Mouse (Mus musculus) embryonic facial prominence, embryonic 12.5 days (tissue): ENCODE measurements around the gene Ndufv2. TPM values are rescaled to one million over a fixed set of nuclear protein-coding genes. Genes with fewer than 3 reads are reported as not detected.

ENCODE experiments used
- ATAC-seq: fragments of 200-750 bp; cut with Nextera tagmentation; 2 replicates; pipeline ENCODE4 v1.8.0; 2017; ENCODE audit not compliant: insufficient number of reproducible peaks, insufficient read depth, low FRiP score, low TSS enrichment
- H3K27ac ChIP-seq: fragments of 300-500 bp; sonication (generic); 2 replicates; pipeline ENCODE4 v1.5.1; 2016; ENCODE audit warnings: mild to moderate bottlenecking
- H3K27me3 ChIP-seq: fragments of 300-500 bp; sonication (generic); 2 replicates; pipeline ENCODE4 v1.6.1; 2016; ENCODE audit warnings: mild to moderate bottlenecking, moderate library complexity
- H3K36me3 ChIP-seq: fragments of 300-500 bp; sonication (generic); 2 replicates; pipeline ENCODE4 v1.6.1; 2016; ENCODE audit warnings: mild to moderate bottlenecking
- H3K4me1 ChIP-seq: fragments of 300-500 bp; sonication (generic); 2 replicates; pipeline ENCODE4 v1.6.1; 2016
- H3K4me2 ChIP-seq: fragments of 300-500 bp; sonication (generic); replicated peaks from 2 replicates; pipeline ENCODE4 v1.6.1; 2016; ENCODE audit warnings: mild to moderate bottlenecking, moderate library complexity
- H3K4me3 ChIP-seq: fragments of 300-500 bp; sonication (generic); 2 replicates; pipeline ENCODE4 v1.5.1; 2016; ENCODE audit warnings: mild to moderate bottlenecking
- H3K9ac ChIP-seq: fragments of 300-500 bp; sonication (generic); 2 replicates; pipeline ENCODE4 v1.6.1; 2016; ENCODE audit warnings: mild to moderate bottlenecking, moderate library complexity
- H3K9me3 ChIP-seq: fragments of 300-500 bp; sonication (generic); 2 replicates; pipeline ENCODE4 v1.6.1; 2016; ENCODE audit warnings: mild to moderate bottlenecking, moderate library complexity
- WGBS: fragments of 180-500 bp; shearing (Covaris S2); methylation state at CpG from one replicate; pipeline ENCODE4 v1.1.7; 2016; 5-methylcytosine and 5-hydroxymethylcytosine counted together
- polyA plus RNA-seq: library from polyadenylated mRNA; unstranded; fragments of >200 nt; fragmentation: Nextera tagmentation; extraction: Ambion mirVana; gene quantifications from 2 replicates; pipeline ENCODE4 v1.2.1, GENCODE M21; 2016

Ndufv2 gene
- polyA plus RNA-seq = 282 and 295 TPM in 2 replicates

DNA sequence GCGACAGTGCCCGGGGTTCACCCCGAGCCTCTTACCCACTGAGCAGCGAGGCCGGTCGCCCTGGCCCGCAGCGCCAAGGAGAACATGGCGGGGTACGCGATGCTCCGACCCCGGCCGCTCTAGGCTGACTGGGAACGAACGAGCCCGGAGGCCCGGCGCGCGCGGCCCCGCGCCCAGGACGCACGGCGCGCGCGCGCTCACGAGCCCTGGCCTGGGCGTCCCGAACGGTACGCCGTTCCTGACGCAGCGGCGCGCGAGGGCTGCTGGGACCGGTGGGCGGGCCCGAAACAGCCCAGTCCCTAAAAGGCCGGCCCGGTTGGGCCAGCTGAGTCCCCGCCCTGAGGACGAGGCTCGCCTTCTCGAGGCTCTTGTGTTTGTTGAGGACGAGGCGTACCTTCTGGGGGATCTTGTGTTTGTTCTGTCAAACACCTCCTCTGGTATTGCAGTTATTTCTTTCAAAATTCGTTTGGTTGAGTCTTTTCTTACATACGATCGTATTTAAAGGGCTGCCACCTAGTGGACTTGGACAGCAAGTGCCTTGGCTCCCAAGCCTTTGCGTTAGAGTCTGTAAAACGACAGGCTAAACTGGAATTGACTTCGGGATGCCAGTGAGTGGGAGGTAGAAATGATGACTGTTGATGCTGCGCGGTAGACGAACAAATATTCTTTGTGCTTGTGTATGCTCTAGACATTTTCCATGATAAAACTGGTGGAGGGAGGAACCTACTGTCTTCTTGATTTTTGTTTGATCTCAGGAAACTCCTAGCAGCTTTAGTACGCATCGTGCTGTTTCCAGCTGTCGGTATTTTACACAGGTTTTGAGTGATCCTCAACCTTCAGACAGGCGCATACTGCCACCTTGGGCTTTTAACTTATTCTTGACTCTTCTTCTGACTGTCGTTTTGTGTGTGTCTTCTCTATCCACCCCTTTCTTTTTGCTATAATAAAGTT lies at the start of gene Ndufv2:
Gene Ndufv2, minus strand, starts transcription at position 180 of the 951 bp plus-strand sequence.
- no peaks in the 10 kb centered on the region for H3K27me3 ChIP-seq
- 1% methylated on average over 67 of the region's 67 CpGs for WGBS
- H3K36me3 ChIP-seq = no peaks in the 10 kb centered on the region
- peak; percentile 100 for ATAC-seq
- peak within 1 kb of the TSS; percentile 88 for H3K4me3 ChIP-seq
- peak within 1 kb of the TSS; percentile 93 for H3K27ac ChIP-seq
- no peaks in the 10 kb centered on the region for H3K9me3 ChIP-seq
- peaks cover 12% of the 10 kb centered on the region for H3K4me1 ChIP-seq
- peak within 1 kb of the TSS; percentile 89 for H3K4me2 ChIP-seq
- peak within 1 kb of the TSS; percentile 97 for H3K9ac ChIP-seq

DNA sequence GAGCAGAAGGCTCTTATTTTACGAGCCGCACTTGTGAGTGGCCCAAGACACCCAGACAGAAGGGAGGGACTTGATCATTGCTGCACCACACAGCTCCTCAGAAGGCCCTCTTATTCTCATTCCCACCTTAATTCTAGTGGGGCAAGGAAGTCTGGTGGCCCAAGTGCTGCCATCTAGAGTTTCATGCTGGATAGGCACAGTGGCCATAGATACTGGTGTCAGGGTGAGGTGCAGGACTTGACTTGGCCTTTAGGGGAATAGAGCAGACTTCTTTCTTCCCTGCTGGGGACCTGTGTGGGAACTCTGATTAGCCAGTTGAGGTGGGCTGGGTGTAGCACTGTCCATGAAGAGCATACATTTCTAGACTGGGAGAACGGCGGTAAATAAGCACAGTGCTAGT lies 29.9 kb upstream of the Ndufv2 start:
- Histone ChIP-seq H3K27me3 (no peaks in the 10 kb centered on the region), H3K4me1 (no peaks in the 10 kb centered on the region), H3K4me2 (no peak overlapping the region), H3K27ac (no peak overlapping the region), H3K4me3 (no peak overlapping the region), H3K9ac (no peak overlapping the region), H3K9me3 (0 out of 2 replicates have a peak, but pooled peaks cover 3% of the 10 kb centered on the region), H3K36me3 (peaks cover 75% of the 10 kb centered on the region)
- no peak for ATAC-seq
- WGBS = 93% methylated on average over 4 of the region's 4 CpGs

DNA sequence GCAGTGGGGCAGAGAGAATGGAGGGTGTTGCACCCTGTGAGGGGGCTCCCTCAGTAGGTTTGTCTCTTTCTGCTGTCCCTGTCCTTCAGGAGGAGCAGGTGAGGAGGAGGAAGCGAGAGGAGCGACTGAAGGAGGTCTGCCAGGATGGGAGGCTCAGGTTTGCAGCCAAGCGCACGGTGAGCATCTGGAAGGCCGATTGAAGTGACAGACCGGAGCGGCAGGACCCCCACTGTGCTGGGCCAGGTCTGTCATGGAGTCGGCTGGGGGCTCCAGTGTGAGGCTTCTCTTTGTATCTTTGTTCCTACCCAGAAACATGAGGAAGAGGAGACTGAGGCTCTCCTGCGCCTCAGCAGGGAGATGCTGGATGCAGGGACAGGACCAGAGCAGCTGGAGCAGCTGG lies 29.0 kb upstream of the Ndufv2 start:
- 90% methylated on average over 9 of the region's 9 CpGs for WGBS
- Histone ChIP-seq H3K9ac (no peak overlapping the region), H3K36me3 (peaks cover 69% of the 10 kb centered on the region), H3K4me2 (no peak overlapping the region), H3K27ac (no peak overlapping the region), H3K4me1 (no peaks in the 10 kb centered on the region), H3K27me3 (no peaks in the 10 kb centered on the region), H3K4me3 (no peak overlapping the region), H3K9me3 (0 out of 2 replicates have a peak, but pooled peaks cover 3% of the 10 kb centered on the region)
- no peak for ATAC-seq

DNA sequence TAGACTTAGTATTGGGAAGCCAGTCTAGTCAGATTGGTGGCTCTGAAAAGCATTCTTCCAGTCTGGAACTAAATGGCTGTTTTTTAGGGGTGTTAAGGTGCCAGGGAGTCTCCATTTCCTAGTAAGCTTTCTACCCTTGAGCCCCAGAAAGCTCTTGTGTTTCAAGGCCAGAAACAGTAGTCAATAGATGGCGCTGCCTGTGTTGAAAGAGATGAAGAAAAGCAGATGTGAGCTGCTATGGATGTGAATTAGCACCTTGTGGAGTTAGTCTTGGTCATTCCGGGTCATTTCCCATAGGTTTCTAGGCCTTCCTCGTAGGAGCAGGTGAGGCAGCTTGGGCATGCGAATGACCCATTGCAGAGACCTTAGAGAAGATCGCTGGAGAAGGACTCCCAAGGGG lies 23.9 kb upstream of the Ndufv2 start:
- no peaks in the 10 kb centered on the region for H3K27me3 ChIP-seq
- no peaks in the 10 kb centered on the region for H3K9me3 ChIP-seq
- H3K4me1 ChIP-seq = peaks cover 12% of the 10 kb centered on the region; the same call in 1 of the 2 replicates
- WGBS = 59% methylated on average over 5 of the region's 5 CpGs
- H3K4me2 ChIP-seq = no peak overlapping the region
- no peak overlapping the region for H3K4me3 ChIP-seq
- no peak overlapping the region for H3K9ac ChIP-seq
- peaks cover 24% of the 10 kb centered on the region for H3K36me3 ChIP-seq
- H3K27ac ChIP-seq = no peak overlapping the region
- ATAC-seq = no peak

DNA sequence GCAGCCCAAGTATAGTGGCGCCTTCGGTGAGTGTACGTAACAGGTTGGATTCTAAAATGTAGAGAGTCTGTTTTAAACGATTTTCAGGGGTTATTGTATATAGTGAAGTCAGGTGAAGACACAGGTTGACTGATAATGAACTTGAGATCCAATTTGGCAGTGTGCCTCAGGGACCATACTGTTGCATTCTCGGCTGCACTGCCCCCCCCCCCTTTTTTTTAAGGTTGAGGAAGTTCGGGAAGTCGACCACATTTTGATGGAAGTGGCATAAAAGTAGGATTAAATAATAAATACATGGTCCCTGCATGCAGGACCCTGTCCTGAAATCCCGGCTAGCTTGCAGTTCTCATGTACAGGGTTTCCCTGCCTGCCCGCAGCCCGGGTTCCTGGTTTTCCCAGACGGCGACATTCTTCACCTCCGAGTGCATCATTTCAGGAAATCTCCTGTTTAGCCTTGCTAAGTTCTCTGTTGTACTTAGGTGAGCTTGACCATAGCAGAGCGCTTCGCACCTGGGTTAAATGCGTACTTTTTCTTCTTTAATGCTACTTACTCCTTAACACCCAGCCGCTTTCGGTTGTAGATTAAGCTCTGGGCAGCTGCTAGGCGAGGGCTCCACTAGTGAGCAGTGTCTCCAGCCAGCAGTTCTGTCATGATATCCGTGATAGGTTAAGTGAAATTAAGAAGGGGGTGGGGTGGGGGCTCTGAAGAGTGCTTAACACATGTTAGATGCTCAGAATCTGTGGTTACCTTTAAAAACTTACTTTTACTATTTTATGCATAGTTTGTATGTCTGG lies 22.7 kb upstream of the Ndufv2 start:
- no peak for ATAC-seq
- H3K36me3 ChIP-seq = peaks cover 30% of the 10 kb centered on the region
- H3K4me3 ChIP-seq = peak overlapping the region; percentile 81
- WGBS = 1% methylated on average over 20 of the region's 20 CpGs
- no peaks in the 10 kb centered on the region for H3K27me3 ChIP-seq
- H3K9me3 ChIP-seq = no peaks in the 10 kb centered on the region
- peak overlapping the region; percentile 81 for H3K9ac ChIP-seq
- peak overlapping the region; percentile 92 for H3K27ac ChIP-seq
- H3K4me2 ChIP-seq = peak overlapping the region; percentile 69
- H3K4me1 ChIP-seq = peaks cover 12% of the 10 kb centered on the region; the same call in 1 of the 2 replicates

DNA sequence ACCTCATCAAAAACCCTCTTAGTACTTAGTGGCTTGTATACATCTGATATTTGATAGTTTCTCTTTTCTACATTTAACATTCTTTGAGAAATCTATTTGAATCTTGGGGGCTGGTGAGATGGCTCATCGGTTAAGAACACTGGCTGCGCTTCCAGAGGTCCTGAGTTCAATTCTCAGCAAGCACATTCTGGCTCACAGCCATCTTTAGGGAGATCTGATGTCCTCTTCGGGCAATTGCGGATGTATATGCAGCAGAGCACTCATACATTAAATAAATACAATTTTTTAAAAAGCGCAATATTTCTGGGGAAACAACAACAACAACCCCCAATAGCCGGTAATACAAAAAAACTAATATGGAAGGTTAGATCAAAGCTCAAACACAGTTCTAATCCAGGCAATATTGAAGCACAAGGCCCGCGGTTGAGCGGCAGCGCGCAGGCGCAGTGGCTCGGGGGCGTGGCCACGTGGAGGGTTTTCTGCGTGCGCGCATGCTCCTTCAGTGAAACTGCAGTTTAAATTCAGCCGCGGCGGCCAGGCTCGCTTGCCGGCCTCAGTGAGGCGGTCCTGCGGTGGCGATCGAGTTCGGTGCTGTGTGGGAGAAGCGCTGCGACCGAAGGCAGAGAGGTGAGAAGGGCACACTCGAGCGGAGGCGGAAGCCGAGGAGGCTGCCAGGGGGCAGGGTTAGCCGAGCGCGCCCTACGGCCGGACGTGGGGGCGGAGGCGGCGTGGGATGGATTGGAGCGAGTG lies 21.9 kb upstream of the Ndufv2 start, which contains the start of gene Ddx11:
Gene Ddx11, plus strand, starts transcription at position 455 of the 750 bp plus-strand sequence.
- H3K27me3 ChIP-seq = no peaks in the 10 kb centered on the region
- no peaks in the 10 kb centered on the region for H3K9me3 ChIP-seq
- H3K4me1 ChIP-seq = peaks cover 12% of the 10 kb centered on the region; the same call in 1 of the 2 replicates
- peak; percentile 82 for ATAC-seq
- H3K4me3 ChIP-seq = peak within 1 kb of the TSS; percentile 81
- WGBS = 6% methylated on average over 45 of the region's 45 CpGs
- peak within 1 kb of the TSS; percentile 81 for H3K9ac ChIP-seq
- H3K4me2 ChIP-seq = peak within 1 kb of the TSS; percentile 69
- H3K36me3 ChIP-seq = peaks cover 35% of the 10 kb centered on the region
- peak within 1 kb of the TSS; percentile 92 for H3K27ac ChIP-seq

DNA sequence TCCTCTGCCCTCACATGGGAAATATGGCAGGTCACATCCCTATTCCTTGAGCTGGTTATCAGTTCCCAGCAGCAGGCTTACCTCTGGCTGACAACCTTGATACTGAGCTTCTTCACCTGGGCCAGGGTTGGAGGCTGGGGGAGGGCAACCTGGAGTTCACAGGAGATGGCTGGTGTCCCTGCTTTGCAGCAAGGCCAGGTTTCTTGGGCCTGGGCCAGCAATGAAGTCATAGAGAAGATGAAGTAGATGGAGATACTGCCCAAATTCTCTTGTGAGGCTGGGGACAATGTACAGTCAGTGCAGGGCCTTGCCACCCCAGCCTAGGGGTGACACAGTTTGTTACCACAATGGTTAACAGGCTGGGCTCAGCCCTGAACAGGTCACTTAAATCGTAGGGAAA lies 19.3 kb upstream of the Ndufv2 start:
- no peak overlapping the region for H3K9ac ChIP-seq
- no peak for ATAC-seq
- H3K27me3 ChIP-seq = no peaks in the 10 kb centered on the region
- no peak overlapping the region for H3K4me2 ChIP-seq
- no peak overlapping the region for H3K4me3 ChIP-seq
- no peaks in the 10 kb centered on the region for H3K9me3 ChIP-seq
- peaks cover 12% of the 10 kb centered on the region; the same call in 1 of the 2 replicates for H3K4me1 ChIP-seq
- WGBS = 77% methylated on average over 1 of the region's 1 CpGs
- peaks cover 44% of the 10 kb centered on the region for H3K36me3 ChIP-seq
- no peak overlapping the region for H3K27ac ChIP-seq

DNA sequence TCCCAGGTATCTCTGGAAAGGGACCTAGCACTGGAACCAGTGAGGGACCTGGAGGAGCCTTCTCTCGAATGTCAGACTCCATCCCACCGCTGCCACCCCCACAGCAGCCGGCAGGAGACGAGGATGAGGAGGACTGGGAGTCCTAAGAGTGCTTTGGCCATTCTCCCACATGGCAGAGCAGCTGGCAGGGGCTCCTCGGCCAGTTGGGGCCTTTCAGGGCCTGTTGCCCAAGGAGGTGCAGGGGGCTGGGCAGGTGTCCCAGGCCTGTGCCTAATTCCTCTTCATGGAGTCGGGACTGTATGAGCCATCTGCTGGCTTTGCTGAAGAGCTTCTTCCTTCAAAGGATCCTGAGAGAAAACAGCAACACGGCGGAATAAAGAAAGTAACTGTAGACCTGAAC lies 17.6 kb upstream of the Ndufv2 start:
- no peak for ATAC-seq
- Histone ChIP-seq H3K9ac (no peak overlapping the region), H3K27ac (no peak overlapping the region), H3K4me1 (no peaks in the 10 kb centered on the region), H3K4me2 (no peak overlapping the region), H3K36me3 (peaks cover 61% of the 10 kb centered on the region), H3K9me3 (no peaks in the 10 kb centered on the region), H3K27me3 (no peaks in the 10 kb centered on the region), H3K4me3 (no peak overlapping the region)
- 89% methylated on average over 8 of the region's 8 CpGs for WGBS

DNA sequence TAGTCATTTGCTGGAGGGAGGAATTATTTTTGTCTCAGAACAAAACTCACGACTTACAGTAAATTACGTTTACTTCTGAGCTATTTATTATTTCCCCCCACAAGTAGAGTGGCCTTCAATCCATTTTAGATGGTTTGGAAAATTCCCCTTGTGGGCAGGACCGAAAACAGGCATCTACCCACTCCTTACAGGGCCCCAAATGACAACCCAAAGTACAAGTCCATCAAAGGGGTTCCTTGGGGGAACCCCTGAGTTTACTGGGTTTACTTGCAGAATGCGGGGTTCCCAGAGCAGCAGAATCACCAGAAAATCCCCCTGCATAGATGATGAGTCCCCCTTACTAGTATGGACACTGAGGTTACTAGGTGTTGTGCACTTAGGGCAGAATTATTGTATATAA lies 10.8 kb upstream of the Ndufv2 start:
- Histone ChIP-seq H3K27ac (no peak overlapping the region), H3K36me3 (peaks cover 37% of the 10 kb centered on the region), H3K9ac (peak overlapping the region; percentile 83), H3K4me1 (peaks cover 8% of the 10 kb centered on the region), H3K9me3 (no peaks in the 10 kb centered on the region), H3K27me3 (no peaks in the 10 kb centered on the region), H3K4me2 (peak overlapping the region; percentile 64), H3K4me3 (peak overlapping the region; percentile 86)
- WGBS = 40% methylated on average over 4 of the region's 4 CpGs
- ATAC-seq = no peak

DNA sequence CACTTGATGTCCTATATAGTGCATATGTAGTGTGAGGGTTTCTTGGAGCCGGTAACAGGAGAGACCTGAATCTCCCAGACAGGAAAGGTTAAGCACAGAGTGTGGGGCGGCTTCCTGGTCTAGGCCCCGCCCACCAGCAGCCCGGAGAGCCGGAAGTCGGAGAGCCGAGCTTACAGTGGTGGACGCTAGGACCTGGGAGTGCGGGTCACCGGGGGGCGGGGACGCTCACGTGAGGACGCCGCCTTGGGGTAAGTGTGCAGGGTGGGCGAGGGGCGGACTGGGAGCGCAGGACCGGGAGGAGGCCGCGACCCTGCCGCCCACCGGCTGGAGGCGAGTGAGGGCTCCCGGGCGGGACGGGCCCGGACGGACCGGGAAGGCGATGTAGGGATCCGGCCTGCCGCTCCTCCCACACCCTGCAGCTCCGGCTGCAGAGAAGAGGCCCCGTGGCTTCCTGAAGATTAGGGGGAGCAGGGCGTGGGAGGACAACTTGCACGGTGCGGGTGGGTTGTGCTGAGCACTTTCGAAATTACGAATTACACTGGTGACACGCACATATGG lies 10.1 kb upstream of the Ndufv2 start, which contains the start of gene Washc1:
Gene Washc1, plus strand, starts transcription at position 144 of the 558 bp plus-strand sequence.
- H3K4me1 ChIP-seq = peaks cover 8% of the 10 kb centered on the region
- peak; percentile 98 for ATAC-seq
- WGBS = under 1% methylated on average over 31 of the region's 41 CpGs
- peak within 1 kb of the TSS; percentile 74 for H3K27ac ChIP-seq
- H3K4me3 ChIP-seq = peak within 1 kb of the TSS; percentile 86
- peak within 1 kb of the TSS; percentile 64 for H3K4me2 ChIP-seq
- peak within 1 kb of the TSS; percentile 83 for H3K9ac ChIP-seq
- peaks cover 30% of the 10 kb centered on the region for H3K36me3 ChIP-seq
- H3K9me3 ChIP-seq = no peaks in the 10 kb centered on the region
- no peaks in the 10 kb centered on the region for H3K27me3 ChIP-seq
